Mouse (Mus musculus): ENCODE measurements around the gene Fam81b. TPM values are rescaled to one million over a fixed set of nuclear protein-coding genes. Genes with fewer than 3 reads are reported as not detected.

Fam81b gene
- total and polyA plus RNA-seq, 3 experiments, result not detected

- DNase-seq (ENCODE audit: extremely low read depth), result no peak
- Histone ChIP-seq H3K4me1 (ENCODE audit: control insufficient read depth in 1 of 2, insufficient read depth in 2 of 2) (no peaks in the 10 kb centered on the region), H3K79me2 (replicated peaks; ENCODE audit: control insufficient read depth, extremely low read depth, insufficient read depth, poor library complexity, severe bottlenecking) (no peaks in the 10 kb centered on the region), H3K36me3 (replicated peaks in 1 of 2; ENCODE audit: control insufficient read depth in 1 of 2, insufficient read depth in 1 of 2, low read length in 1 of 2) (peaks cover 41 to 77% of the 10 kb centered on the region in 2 experiments), H3K27me3 (replicated peaks) (no peaks in the 10 kb centered on the region), H3K4me3 (replicated peaks in 1 of 3; ENCODE audit: low read depth in 2 of 3, low read length in 2 of 3, poor library complexity in 1 of 3) (no peak overlapping the region), H3K4me2 (ENCODE audit: insufficient read depth, low read depth, poor library complexity, severe bottlenecking) (no peak overlapping the region), H3K9ac (ENCODE audit: insufficient read depth, low read depth) (no peak overlapping the region), H3K27ac (ENCODE audit: insufficient read depth, low read depth) (no peak overlapping the region), H3K9me3 (replicated peaks; ENCODE audit: low read length) (no peaks in the 10 kb centered on the region)
- dilution Hi-C loops (cut with MboI; ENCODE audit: extremely low pct_ligation_motif_present, extremely low pct_unique_long_range_greater_than_20kb, low sequenced_read_pairs), result no loop called here
- in situ Hi-C loops (cut with MboI; ENCODE audit: low pct_ligation_motif_present, low pct_unique_long_range_greater_than_20kb, low sequenced_read_pairs), result no loop called here
- TF ChIP-seq HCFC1 (IDR thresholded peaks at IDR 0.05; ENCODE audit: low read depth, low read length) (no peak), ZMIZ1 (IDR thresholded peaks at IDR 0.05; ENCODE audit: low read depth, low read length) (no peak), EP300 (IDR thresholded peaks at IDR 0.05; ENCODE audit: low read length) (no peak), UBTF (IDR thresholded peaks at IDR 0.05; ENCODE audit: low read depth, low read length) (no peak), MYC (IDR thresholded peaks at IDR 0.05; ENCODE audit: low read depth, low read length) (no peak), CTCF (conservative IDR thresholded peaks at IDR 0.05 in 1 of 2, IDR thresholded peaks at IDR 0.05 in 1 of 2; ENCODE audit: low read depth in 2 of 2, low read length in 2 of 2) (no peak), ZKSCAN1 (IDR thresholded peaks at IDR 0.05; ENCODE audit: borderline replicate concordance, low read depth, low read length) (no peak), USF1 (IDR thresholded peaks at IDR 0.05; ENCODE audit: low read depth, low read length) (no peak), MXI1 (IDR thresholded peaks at IDR 0.05; ENCODE audit: low read depth, low read length) (no peak), ETS1 (conservative IDR thresholded peaks at IDR 0.05; ENCODE audit: low read depth, low read length) (no peak), IRF4 (IDR thresholded peaks at IDR 0.05; ENCODE audit: low read depth, low read length) (no peak), NRF1 (IDR thresholded peaks at IDR 0.05; ENCODE audit: low read depth, low read length) (no peak), TCF12 (IDR thresholded peaks at IDR 0.05; ENCODE audit: low read depth, low read length) (no peak), BHLHE40 (IDR thresholded peaks at IDR 0.05; ENCODE audit: low read depth, low read length) (no peak), CHD2 (IDR thresholded peaks at IDR 0.05; ENCODE audit: low read length) (no peak), MEF2A (IDR thresholded peaks at IDR 0.05; ENCODE audit: borderline replicate concordance, low read depth, low read length) (no peak)
These were observed 147.8 kb downstream of the Fam81b start for GRCm38 (mm10) chr13:76157099-76157498.

Other genes with a start within 250 kb of the Fam81b start
- not detected in 2 replicates for gene Gpr150, start 248.1 kb downstream of the Fam81b start, total RNA-seq (2012; rRNA removed)
- gene Gpr150, start 248.1 kb downstream of the Fam81b start, total RNA-seq (2014; rRNA removed), result not detected in 2 replicates
- gene Gpr150, start 248.1 kb downstream of the Fam81b start, polyA plus RNA-seq (2012; ENCODE audit: insufficient read length, low read depth), result not detected in 2 replicates
- 3.2 and 4.2 TPM in 2 replicates for gene Arsk, start 206.4 kb downstream of the Fam81b start, total RNA-seq (2012; rRNA removed)
- 7.6 and 9.3 TPM in 2 replicates for gene Arsk, start 206.4 kb downstream of the Fam81b start, total RNA-seq (2014; rRNA removed)
- 3.7 and 4.0 TPM in 2 replicates for gene Arsk, start 206.4 kb downstream of the Fam81b start, polyA plus RNA-seq (2012; ENCODE audit: insufficient read length, low read depth)
- 26.7 and 32.2 TPM in 2 replicates for gene Ttc37, start 206.3 kb downstream of the Fam81b start, total RNA-seq (2012; rRNA removed)
- gene Ttc37, start 206.3 kb downstream of the Fam81b start, total RNA-seq (2014; rRNA removed), result 34.7 and 35.9 TPM in 2 replicates
- gene Ttc37, start 206.3 kb downstream of the Fam81b start, polyA plus RNA-seq (2012; ENCODE audit: insufficient read length, low read depth), result 21.1 and 23.9 TPM in 2 replicates
- gene Mctp1, start 79.5 kb upstream of the Fam81b start, total RNA-seq (2012; rRNA removed), result 2.4 and 3.0 TPM in 2 replicates
- 3.7 and 4.5 TPM in 2 replicates for gene Mctp1, start 79.5 kb upstream of the Fam81b start, total RNA-seq (2014; rRNA removed)
- gene Mctp1, start 79.5 kb upstream of the Fam81b start, polyA plus RNA-seq (2012; ENCODE audit: insufficient read length, low read depth), result 5.0 and 5.3 TPM in 2 replicates

Data from CH12.LX (cell line).